Mouse (Mus musculus): ENCODE data around the gene Max.

Gene Max

DNA sequence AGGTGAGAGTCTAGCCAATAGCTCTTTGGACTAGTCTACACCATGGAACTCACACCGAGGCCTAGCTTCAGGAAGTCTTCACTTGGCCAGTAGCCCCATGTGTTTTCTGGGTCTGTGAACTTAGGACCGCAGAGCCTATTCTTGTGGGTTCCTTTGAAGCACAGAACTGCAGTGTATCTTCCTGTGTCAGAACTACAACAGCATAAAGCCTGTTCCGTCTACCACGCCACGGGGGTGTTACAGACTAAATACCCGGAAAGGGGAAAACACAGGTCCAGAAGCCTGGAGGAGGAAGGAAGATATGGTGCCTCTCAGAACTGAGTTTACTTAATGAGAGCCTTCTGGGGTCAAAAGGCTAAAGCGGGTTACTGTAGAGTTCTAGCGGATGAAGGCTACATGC, 38.9 kb downstream of the Max start:
- DNase-seq (ENCODE audit: low spot score in 2 of 2): no peak

DNA sequence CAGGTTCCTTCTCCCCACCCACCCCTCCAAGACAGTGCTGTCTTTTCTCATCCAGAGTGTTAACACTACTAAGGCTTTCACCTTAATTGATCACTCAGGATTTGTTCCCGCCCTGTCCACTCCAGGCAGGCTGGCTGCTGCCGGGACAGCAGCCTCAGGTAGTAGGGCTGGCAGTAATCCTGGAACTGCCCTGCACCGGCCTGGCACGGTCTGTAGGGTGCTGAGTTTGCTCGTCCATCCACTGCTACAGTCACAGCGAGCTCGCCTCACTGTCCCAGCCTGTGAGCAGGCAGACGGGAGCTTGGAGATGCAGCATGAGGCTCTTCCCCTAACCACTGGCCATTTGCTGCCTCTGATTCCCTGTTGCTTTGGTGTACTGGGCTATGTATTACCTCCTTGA, 41.0 kb downstream of the Max start:
- no peak for DNase-seq (ENCODE audit: low spot score in 2 of 2)

DNA sequence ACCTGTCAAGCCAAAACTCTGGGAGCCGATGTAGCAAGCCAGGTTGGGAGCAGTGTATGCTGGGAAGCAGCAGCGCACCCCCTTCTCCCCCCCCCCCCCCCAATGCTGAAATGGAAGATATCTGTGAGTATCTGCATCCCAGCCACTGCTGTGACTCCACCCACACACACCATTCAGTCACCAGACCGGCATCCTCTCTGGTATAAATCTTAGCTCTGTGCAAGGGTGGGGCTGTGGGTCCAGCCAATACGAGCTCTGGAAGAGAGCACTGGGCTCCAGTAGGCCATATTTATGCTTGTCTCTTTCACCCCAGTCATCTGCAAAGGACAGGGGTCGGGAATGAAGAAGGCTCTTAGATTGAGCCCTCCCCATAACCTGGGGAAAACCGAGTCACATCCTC, 41.6 kb downstream of the Max start:
- no peak for DNase-seq (ENCODE audit: low spot score in 2 of 2)

DNA sequence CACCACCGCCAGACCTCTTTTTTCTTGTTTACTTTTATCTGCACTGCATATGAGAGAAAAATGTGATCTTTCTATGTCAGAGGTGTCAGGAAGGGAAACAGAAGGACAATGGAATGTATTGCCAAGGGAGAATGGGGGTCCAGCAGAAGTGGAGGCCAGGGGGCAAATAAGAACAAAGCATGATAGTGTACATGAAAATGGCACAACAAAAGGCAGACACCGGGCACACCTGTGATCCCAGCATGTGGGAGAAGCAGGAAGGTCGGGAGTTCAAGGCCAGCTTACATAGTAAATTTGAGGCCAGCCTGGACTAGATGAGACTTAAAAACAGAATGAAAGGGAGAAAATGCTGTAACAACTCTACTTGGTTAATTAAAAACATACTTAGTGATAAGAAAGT, 43.1 kb downstream of the Max start:
- DNase-seq (ENCODE audit: low spot score in 2 of 2): no peak

DNA sequence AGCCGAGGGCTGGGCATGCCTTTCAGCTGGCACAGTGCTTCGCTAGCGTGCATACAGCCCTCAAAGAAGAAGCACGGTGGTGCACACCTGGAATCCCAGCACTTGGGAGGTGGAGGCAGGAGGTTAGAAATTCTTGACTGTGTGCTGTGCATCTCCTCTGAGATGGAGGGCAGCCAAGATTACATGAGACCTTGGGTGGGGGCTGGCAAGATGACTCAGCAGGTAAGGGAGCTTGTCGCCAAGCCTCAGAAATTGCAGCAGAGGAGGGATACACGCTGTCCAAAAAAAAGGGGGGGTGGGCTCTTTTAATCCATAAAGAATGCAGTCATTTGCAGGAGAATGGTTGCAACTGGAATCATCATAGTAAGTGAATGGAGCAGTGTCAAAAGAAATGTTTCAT, 43.9 kb downstream of the Max start:
- no peak for DNase-seq (ENCODE audit: low spot score in 2 of 2)

DNA sequence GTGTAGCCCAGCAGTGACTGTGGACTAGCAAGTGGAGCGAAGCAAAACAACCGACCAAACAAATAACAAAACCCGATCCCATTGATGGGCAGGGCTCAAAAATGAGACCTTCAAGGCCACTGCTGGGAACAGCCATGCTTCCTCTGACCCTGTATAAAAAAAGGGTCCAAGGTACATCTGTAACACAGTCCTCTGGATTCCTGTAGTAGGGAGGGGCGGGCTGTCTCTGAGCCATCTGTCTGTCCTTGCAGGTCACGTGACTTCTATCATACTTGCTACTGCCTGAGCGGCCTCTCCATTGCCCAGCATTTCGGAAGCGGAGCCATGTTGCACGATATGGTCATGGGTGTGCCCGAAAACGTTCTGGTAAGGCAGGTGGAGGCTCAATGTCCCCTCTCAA, 45.8 kb downstream of the Max start:
- no peak for DNase-seq (ENCODE audit: low spot score in 2 of 2)

DNA sequence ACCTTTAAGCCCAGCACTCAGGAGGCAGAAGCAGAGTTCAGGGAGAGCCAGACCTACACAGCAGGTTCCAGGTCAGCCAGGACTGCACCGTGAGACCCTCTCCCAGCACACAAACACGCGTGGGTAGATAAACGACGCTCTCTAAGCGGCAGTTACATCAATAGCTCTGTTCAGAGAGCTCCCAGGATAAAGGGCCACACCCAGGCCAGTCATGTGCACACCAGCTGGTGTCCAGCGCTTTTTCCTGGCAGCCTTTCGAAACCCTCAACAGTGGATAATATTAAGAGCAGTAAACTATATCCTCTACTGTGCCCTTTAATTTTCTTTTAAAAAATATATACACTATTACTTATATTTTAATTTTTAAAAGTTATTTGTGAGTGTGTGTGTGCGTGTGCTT, 49.8 kb downstream of the Max start:
- DNase-seq (ENCODE audit: low spot score in 2 of 2): no peak

DNA sequence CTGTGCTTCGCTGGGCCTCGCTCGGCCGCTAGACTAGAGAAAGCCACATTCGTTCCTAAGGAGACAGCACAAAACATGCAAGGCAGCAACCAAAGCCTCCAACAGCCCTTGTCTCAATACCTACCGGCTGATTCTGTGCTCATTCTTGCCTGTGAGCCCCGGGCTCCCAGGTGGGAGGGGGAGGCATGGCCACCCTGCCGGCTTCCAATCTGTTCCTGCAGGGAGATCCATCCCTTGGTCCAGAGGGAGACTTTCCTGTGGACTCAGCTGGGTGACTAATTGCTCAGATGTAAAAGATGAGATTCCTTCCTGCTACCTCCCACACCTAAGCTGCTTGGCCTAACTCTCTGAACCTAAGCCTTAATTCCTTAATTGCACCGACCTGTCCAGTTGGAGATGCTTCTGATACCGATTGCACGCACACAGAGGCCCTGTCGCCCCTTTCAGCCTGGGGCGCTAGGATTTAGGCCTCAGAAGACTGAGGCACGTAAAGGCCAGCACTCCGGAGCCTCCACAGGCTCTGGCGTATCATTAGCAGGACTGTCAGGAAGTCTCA, 50.8 kb downstream of the Max start:
- peak in 1 of 2 experiments; percentile 18 for DNase-seq (ENCODE audit: low spot score in 2 of 2)

DNA sequence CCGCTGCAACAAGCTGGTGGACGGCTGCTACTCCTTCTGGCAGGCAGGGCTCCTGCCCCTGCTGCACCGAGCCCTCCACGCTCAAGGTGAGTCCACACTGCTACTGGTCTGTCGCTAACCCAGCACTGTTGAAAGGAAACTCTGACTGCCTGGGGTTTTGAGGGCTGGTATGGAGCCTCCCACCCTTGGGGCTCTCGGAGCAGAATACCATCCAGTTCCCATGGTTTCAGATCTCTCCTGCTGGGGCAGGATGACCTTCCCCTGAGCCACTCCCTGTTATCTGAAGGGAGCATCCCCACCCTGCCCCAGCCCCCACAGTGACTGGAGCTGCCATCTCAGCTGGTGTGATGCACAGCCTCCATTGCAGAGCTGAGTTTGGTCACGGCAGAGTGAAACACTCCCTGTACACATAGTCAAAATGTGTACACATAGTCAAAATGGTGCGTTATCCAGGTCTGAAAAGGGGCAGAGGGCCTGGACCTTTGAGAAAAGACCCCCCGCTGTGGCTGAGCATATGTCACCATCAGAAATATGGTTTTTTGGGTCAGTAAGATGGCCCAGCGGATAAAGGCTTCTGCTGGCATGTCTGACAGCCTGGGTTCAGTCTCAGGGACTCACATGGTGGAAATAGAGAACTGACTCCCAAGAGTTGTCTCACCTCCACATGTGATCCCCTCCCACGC, 51.6 kb downstream of the Max start:
- DNase-seq (ENCODE audit: low spot score in 2 of 2): no peak

DNA sequence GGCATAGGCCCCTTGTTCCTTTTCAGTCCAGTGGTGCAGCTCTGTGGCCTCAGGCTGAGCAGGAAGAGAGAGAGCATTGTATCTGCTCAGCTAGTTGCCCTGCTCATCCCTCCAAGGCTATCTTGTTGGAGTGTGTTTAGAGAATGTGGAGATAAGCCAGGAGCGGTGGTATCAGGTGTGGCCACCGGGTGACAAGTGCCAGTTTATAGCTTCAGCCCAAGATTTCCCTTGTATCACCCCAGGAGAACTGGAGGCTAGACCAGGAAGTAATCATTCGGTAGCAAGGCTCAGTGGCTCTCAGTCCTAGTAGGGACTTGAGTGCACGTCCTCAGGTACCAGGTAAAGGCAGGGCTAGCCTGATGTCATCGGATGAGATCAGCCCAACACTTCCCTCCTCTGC, 52.8 kb downstream of the Max start:
- DNase-seq (ENCODE audit: low spot score in 2 of 2): no peak

DNA sequence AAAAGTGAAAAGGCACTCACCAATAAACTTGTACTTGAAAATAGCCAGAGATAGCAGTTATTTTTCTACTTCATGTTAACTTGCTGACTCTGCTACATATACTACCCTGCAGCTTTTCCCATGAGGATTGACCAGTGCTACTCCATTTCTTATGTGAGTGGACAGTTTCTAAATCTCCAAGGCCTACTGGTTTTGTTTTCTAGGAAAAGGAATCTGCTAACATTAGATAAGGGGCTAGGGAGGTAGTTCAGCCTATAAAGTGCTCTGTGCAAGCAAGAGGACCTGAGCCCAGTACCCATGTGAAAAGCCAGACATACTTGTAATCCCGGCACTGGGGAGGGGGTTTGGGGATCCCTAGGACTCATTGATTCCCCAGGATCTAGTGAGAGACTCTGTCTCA, 55.7 kb downstream of the Max start:
- no peak for DNase-seq (ENCODE audit: low spot score in 2 of 2)

DNA sequence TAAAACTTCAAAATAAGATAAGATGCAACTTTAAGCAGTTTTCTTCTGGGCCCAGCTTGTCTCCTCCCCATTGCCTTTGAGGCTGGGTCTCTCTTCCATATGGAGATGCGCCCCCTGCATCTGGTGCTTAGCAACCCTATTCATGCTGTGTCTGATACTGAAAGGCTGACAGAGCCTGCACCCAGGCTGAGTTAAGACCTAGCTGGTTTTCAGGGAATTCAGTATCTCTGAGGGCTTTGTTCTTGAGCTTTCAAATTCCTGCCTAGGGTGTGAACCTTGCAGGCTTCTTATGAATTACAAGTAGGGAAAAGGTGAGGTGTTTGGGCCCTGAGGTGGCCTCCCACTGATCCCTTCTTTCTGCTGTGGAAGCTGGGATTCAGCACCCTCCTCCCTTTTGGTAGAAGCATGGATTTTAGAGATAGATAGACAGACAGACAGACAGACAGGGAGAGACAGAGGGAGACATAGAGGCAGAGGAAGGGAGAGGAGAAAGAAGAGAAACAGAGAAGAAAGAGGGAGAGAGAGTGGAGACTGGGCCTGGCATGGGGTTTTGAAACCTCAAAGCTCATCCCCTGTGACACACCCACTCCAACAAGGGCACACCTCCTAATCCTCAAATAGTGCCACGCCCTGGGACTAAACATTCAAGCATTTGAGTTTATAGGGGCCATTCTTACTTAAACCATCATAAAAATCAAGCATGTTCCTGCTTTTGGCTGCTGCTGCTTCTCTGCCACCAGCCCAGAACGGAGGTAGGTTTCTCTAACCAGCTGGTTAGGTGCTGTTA, 60.3 kb downstream of the Max start:
- no peak for DNase-seq (ENCODE audit: low spot score in 2 of 2)

DNA sequence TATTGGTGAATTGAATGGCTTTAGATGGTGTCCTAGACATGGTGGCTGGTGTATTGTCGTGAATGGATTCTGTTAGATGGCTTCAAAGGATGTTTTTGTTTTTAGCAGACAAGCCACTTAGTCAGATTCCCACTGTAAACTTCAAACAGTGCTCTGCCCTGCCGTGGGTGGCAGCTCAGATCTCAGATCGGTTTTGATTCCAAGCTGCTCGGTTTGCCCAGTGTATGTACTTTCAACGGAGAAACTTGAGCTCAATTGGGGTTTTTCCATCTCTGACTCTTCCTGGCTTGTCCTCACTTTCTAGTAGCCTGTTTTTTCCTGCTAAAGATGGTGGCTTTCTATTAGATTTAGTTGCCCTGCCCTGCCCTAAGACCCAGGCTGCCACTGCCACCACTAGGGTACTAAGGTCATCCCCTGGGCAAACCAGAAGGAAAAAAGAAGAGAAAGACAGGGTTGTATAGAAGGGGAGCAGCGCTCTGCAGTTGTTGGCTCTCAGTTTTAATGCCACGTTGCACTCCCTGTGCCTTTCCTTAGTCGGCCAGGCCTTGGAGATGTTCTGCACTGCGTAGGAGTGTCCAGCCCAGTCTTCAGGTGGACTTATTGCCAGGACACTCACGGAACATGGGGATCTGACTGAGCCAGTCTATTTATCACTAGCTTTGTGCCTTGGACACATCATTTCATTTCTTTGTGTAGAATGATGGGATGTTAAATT, 62.6 kb downstream of the Max start:
- no peak for DNase-seq (ENCODE audit: low spot score in 2 of 2)

DNA sequence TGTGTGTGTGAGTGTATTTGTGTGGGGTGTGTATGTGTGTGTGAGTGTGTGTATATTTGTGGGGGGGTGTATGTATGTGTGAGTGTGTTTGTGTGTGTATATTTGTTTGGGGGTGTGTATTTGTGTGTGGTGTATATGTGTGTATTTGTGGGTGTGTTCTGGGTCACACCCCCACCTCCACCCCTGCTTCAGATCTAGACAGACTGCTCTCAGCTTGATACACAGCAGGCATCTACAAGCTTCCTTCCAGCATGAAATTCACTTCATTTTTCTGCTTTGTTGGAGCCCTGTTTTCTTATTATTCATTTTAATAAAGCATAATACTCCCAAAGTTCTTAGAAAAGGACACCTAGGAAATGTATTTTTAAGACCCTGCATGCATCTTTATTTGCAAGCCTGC, 63.9 kb downstream of the Max start:
- no peak for DNase-seq (ENCODE audit: low spot score in 2 of 2)

DNA sequence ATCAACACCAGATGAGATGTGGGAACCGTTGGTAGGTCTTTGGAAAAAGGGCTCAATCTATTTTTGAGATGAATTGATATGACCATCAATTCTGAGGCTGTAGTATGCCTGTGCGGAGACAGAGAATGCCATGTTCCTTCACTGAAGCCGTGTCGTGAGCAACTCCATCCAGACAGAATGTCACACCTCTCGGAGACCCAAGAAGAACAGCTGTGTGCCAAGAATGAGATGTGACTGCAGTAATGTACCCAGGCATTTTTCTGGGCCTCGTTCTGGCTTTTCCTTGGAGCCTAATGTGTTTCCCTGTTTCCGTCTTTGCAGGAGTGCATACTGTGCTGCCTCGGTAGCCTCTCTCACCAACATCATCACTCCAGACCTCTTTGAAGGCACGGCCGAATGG, 65.0 kb downstream of the Max start:
- DNase-seq (ENCODE audit: low spot score in 2 of 2): no peak

DNA sequence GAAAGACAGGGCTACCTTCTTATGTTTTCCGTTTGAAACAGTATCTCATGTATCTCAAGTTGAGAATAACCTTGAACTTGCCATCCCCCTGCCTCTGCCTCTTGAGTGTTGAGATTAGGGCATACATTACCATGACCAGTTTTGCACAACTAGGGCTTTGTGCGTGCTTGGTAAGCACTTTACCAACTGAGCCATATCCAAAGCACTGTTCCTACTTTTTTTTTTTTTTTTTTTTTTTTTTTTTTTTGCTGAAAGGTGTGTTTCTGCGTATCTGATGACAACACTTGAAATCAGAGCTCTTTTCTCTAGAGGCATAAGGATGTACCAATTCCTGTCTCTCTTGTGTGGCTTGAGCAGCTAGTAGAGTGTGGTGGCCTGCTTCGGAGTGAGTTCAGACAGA, 65.4 kb downstream of the Max start:
- no peak for DNase-seq (ENCODE audit: low spot score in 2 of 2)

DNA sequence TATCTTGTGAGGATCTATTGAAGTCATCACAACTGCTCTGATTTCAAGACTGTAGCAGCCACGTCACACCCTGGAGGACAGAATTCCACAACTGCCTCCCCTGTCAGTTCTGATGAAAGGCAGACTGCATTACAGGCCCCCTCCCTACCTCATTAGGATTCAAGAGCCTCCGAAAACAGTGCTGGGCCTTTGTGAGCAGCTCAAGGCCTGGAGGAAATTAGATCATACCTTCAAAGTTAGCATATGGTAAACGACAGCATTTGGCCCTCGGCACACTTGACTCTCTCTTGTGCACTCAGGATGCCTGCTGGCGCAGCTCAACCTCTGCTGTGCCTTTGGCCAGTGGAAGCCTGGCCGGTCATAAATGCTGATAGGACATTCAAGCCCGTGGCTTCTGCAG, 66.2 kb downstream of the Max start:
- DNase-seq (ENCODE audit: low spot score in 2 of 2): no peak

DNA sequence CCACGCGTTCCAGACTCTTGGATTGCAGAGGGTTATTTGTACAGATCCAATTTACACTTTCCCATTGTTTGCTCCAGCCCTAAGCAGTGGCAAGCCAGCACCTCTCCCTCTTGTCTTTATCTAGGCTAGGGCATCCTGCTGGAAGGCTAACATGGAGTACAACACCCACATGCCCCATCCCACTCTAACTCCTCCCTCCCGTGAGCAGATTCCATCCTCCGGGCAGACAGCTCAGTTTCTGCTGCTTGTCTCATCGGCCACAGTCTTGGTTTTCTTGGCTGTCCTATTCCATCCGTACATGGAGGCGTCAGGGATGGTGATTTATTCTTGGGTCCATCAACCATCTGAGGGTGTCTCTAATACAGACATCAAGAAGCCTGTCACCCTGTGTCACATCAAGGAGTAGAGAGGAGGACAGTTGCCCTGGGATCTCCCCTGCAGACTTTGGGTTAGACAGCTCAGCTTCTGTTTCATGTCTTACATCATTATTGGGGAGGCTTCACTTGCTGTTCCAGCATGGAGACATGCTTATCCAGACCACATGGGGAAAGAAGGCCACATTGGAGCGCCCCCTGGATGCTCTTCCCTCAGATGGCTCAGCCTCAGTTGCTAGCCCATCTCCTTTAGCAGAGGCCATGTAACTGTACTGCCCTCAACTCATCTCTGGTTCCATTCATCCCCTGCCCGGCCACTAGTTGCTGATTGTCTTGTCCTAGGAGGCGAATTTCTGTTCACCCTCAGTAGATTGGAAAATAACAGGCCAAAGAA, 67.0 kb downstream of the Max start:
- DNase-seq (ENCODE audit: low spot score in 2 of 2): no peak

DNA sequence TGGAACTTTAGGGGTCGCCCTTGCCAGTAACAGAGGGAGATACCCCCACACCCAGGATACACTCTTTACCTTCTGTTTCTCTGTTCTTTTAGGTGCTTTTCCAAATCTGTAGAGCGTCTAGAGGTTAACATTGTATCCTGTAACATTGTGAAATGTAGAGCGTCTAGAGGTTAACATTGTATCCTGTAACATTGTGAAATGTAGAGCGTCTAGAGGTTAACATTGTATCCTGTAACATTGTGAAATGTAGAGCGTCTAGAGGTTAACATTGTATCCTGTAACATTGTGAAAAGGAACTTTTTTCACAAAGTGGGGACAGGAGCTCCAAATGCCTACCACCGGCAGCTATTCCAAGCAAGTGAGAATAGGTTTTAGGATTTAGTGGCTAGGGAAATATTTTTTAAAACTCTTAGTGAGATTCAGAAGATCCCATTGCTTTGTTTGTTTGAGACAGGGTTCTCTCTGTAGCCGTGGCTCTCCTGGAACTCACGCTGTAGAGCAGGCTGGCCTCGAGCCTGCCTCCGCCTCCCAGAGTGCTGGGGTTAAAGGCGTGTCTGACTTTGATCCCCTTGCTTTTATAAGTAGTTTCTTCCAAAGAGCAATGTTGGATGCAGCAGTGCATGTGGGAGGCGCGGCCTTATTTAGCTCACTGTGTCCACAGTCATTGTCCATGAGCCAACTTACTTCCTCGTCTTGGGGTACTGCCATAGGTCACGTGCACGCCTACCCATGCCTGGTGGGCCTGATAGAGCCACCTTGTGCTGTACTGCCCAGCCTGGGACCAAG, 68.9 kb downstream of the Max start:
- DNase-seq (ENCODE audit: low spot score in 2 of 2): no peak

DNA sequence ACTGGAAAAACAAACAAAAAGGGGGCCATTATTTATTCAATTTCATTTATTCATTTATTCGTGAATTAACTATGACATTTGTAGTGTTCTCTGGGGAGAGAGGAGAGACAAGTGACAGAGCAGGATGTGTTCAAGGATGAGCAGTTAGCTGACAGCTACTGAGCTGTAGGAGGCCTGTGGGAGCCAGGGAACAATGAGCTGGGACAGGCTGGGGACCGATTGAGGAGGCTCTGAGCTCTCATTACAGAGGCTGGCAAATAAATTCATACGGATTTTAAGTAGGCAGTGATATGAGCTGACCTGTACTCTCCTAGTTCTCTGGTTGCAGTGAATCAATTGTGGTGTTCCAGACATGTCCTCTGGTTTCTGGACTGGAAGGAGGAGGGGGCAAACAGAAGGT, 70.8 kb downstream of the Max start:
- no peak for DNase-seq (ENCODE audit: low spot score in 2 of 2)
